Mouse (Mus musculus): ENCODE data around the gene Naip5. TPM values are rescaled to one million over a fixed set of nuclear protein-coding genes. Genes with fewer than 3 reads are reported as not detected.

Gene Naip5
- 10 to 100 TPM; 26.0 to 31.7 TPM for total RNA-seq (2023)

GRCm38 (mm10) chr13:100246223-100246622, at the start of gene Naip5:
Naip5 (minus strand) TSS chr13:100246323.

GRCm38 (mm10) chr13:100201659-100202333, 44.3 kb downstream of the Naip5 start, which contains the start of gene Naip2:
Naip2 (minus strand) TSS chr13:100202092.

Other genes with a start within 250 kb of the Naip5 start
- 1 to 10 TPM; 4.5 to 6.1 TPM for gene Mccc2, start 230.7 kb downstream of the Naip5 start, total RNA-seq (2023)
- gene Bdp1, start 142.3 kb downstream of the Naip5 start, total RNA-seq (2023), result 10 to 100 TPM; 39.2 to 40.5 TPM
- gene Serf1, start 138.3 kb downstream of the Naip5 start, total RNA-seq (2023), result 1 to 10 TPM; 2.3 to 4.3 TPM
- gene Smn1, start 121.5 kb downstream of the Naip5 start, total RNA-seq (2023), result 10 to 100 TPM; 41.2 to 45.3 TPM
- 10 to 100 TPM; 49.6 to 51.4 TPM for gene Naip2, start 44.2 kb downstream of the Naip5 start, total RNA-seq (2023)
- gene Naip6, start 71.4 kb upstream of the Naip5 start, total RNA-seq (2023), result 10 to 100 TPM; 17.4 to 20.9 TPM
- 1 to 10 TPM; 1.6 to 2.2 TPM for gene Naip1, start 206.5 kb upstream of the Naip5 start, total RNA-seq (2023)
- 10 to 100 TPM; 14.9 to 16.5 TPM for gene Gtf2h2, start 246.3 kb upstream of the Naip5 start, total RNA-seq (2023)